Mouse (Mus musculus) liver, postnatal 0 days (tissue): ENCODE results near the gene Fam78b. TPM values are rescaled to one million over a fixed set of nuclear protein-coding genes. Genes with fewer than 3 reads are reported as not detected.

Experiments
- ATAC-seq: fragments of 200-750 bp; cut with Nextera tagmentation; 2 replicates; pipeline ENCODE4 v1.8.0; 2017; ENCODE audit warnings: mild to moderate bottlenecking, moderate library complexity
- DNase-seq: peaks from one replicate; pipeline ENCODE4 v3.0.0-alpha.2; 2016
- H3K27ac ChIP-seq: fragments of 300-500 bp; sonication (generic); 2 replicates; pipeline ENCODE4 v1.5.1; 2014; ENCODE audit warnings: antibody characterized with exemption, moderate library complexity, mild to moderate bottlenecking, low read depth
- H3K27me3 ChIP-seq: fragments of 300-500 bp; sonication (generic); 2 replicates; pipeline ENCODE4 v1.6.1; 2014; ENCODE audit warnings: low read length, control low read depth, mixed read lengths; ENCODE audit not compliant: insufficient read depth
- H3K36me3 ChIP-seq: fragments of 300-500 bp; sonication (generic); replicated peaks from 2 replicates; pipeline ENCODE4 v1.6.1; 2014; ENCODE audit warnings: mild to moderate bottlenecking, control low read depth, low read length, moderate library complexity, mixed read lengths; ENCODE audit not compliant: insufficient read depth
- H3K4me1 ChIP-seq: fragments of 300-500 bp; sonication (generic); 2 replicates; pipeline ENCODE4 v1.6.1; 2014; ENCODE audit warnings: antibody characterized with exemption, mild to moderate bottlenecking, control low read depth; ENCODE audit not compliant: insufficient read depth
- H3K4me2 ChIP-seq: fragments of 300-500 bp; sonication (generic); 2 replicates; pipeline ENCODE4 v1.6.1; 2014; ENCODE audit warnings: low read depth, mild to moderate bottlenecking, low read length, moderate library complexity, mixed read lengths
- H3K4me3 ChIP-seq: fragments of 300-500 bp; sonication (generic); 2 replicates; pipeline ENCODE4 v1.5.1; 2014; ENCODE audit warnings: low read depth, low read length
- H3K9ac ChIP-seq: fragments of 300-500 bp; sonication (generic); replicated peaks from 2 replicates; pipeline ENCODE4 v1.6.1; 2014; ENCODE audit warnings: mild to moderate bottlenecking, moderate library complexity
- H3K9me3 ChIP-seq: fragments of 300-500 bp; sonication (generic); 2 replicates; pipeline ENCODE4 v1.6.1; 2016; ENCODE audit warnings: mild to moderate bottlenecking, control low read depth, low read length, mixed read lengths
- CTCF ChIP-seq: sonication (generic); IDR thresholded peaks from 2 replicates; pipeline ENCODE4 v1.5.1; 2016; ENCODE audit warnings: antibody characterized with exemption, low read depth
- EP300 ChIP-seq: IDR thresholded peaks from 2 replicates; pipeline ENCODE4 v1.6.1; 2016; ENCODE audit warnings: antibody characterized with exemption, low read depth, mild to moderate bottlenecking
- WGBS: fragments of 180-500 bp; shearing (Covaris S2); extraction: QIAGEN DNeasy Blood & Tissue Kit; methylation state at CpG from one replicate; pipeline ENCODE4 v1.1.7; 2014; ENCODE audit not compliant: insufficient replicate concordance; 5-methylcytosine and 5-hydroxymethylcytosine counted together
- polyA plus RNA-seq: library from polyadenylated mRNA; unstranded; fragments of >200 nt; fragmentation: Nextera tagmentation; extraction: Ambion mirVana; gene quantifications from 2 replicates; pipeline ENCODE4 v1.2.1, GENCODE M21; 2015

The Fam78b gene
- polyA plus RNA-seq, 1 experiment from 2014 or later = 0.07 TPM

GRCm38 (mm10) chr1:167022001-167022424 is 20.8 kb downstream of the Fam78b start:
- no peak for TF ChIP-seq CTCF
- no peak for TF ChIP-seq EP300
- Histone ChIP-seq H3K4me3 (no peak overlapping the region), H3K4me2 (no peak overlapping the region), H3K9ac (no peak overlapping the region), H3K4me1 (no peaks in the 10 kb centered on the region), H3K27me3 (no peaks in the 10 kb centered on the region), H3K9me3 (no peaks in the 10 kb centered on the region), H3K36me3 (no peaks in the 10 kb centered on the region), H3K27ac (no peak overlapping the region)
- no peak for DNase-seq
- no peak for ATAC-seq
- WGBS = 57% methylated on average over 9 of the region's 9 CpGs

- no peak overlapping the region for H3K4me2 ChIP-seq
- peaks cover 3% of the 10 kb centered on the region; the same call in 1 of the 2 replicates for H3K9me3 ChIP-seq
- TF ChIP-seq CTCF = no peak
- TF ChIP-seq EP300 = no peak
- no peak for ATAC-seq
- no peak overlapping the region for H3K27ac ChIP-seq
- no peaks in the 10 kb centered on the region for H3K36me3 ChIP-seq
- H3K4me3 ChIP-seq = no peak overlapping the region
- no peaks in the 10 kb centered on the region for H3K4me1 ChIP-seq
- 59% methylated on average over 7 of the region's 8 CpGs for WGBS
- DNase-seq = no peak
- H3K27me3 ChIP-seq = no peaks in the 10 kb centered on the region
- H3K9ac ChIP-seq = no peak overlapping the region
These were observed 21.4 kb downstream of the Fam78b start for GRCm38 (mm10) chr1:167022541-167023121.

- no peak for DNase-seq
- Histone ChIP-seq H3K9ac (no peak overlapping the region), H3K4me1 (no peaks in the 10 kb centered on the region), H3K36me3 (no peaks in the 10 kb centered on the region), H3K9me3 (peaks cover 3% of the 10 kb centered on the region), H3K27ac (no peak overlapping the region), H3K27me3 (no peaks in the 10 kb centered on the region), H3K4me3 (no peak overlapping the region), H3K4me2 (no peak overlapping the region)
- TF ChIP-seq CTCF (no peak), EP300 (no peak)
- no peak for ATAC-seq
- 80% methylated on average over 11 of the region's 11 CpGs for WGBS
These were observed 22.6 kb downstream of the Fam78b start for GRCm38 (mm10) chr1:167023794-167024193.

GRCm38 (mm10) chr1:167024961-167025360 is 23.7 kb downstream of the Fam78b start:
- 61% methylated on average over 4 of the region's 4 CpGs for WGBS
- no peak overlapping the region for H3K27ac ChIP-seq
- TF ChIP-seq CTCF = no peak
- no peak for TF ChIP-seq EP300
- peaks cover 3% of the 10 kb centered on the region for H3K9me3 ChIP-seq
- no peak overlapping the region for H3K4me3 ChIP-seq
- H3K4me2 ChIP-seq = no peak overlapping the region
- no peaks in the 10 kb centered on the region for H3K4me1 ChIP-seq
- H3K36me3 ChIP-seq = no peaks in the 10 kb centered on the region
- no peak overlapping the region for H3K9ac ChIP-seq
- ATAC-seq (no peak), DNase-seq (no peak)
- H3K27me3 ChIP-seq = no peaks in the 10 kb centered on the region

- 73% methylated on average over 13 of the region's 13 CpGs for WGBS
These were observed 30.9 kb downstream of the Fam78b start for GRCm38 (mm10) chr1:167032046-167032648.

GRCm38 (mm10) chr1:167034435-167034834 is 33.2 kb downstream of the Fam78b start:
- no peaks in the 10 kb centered on the region for H3K4me1 ChIP-seq
- H3K4me2 ChIP-seq = no peak overlapping the region
- H3K27me3 ChIP-seq = no peaks in the 10 kb centered on the region
- DNase-seq = no peak
- no peak overlapping the region for H3K27ac ChIP-seq
- no peaks in the 10 kb centered on the region for H3K9me3 ChIP-seq
- ATAC-seq = no peak
- H3K4me3 ChIP-seq = no peak overlapping the region
- 82% methylated on average over 1 of the region's 1 CpGs for WGBS
- no peak overlapping the region for H3K9ac ChIP-seq
- TF ChIP-seq EP300 (no peak), CTCF (peak; percentile 38)
- no peaks in the 10 kb centered on the region for H3K36me3 ChIP-seq

More at GRCm38 (mm10) chr1:167032046-167032648, 30.9 kb downstream of the Fam78b start:
- Histone ChIP-seq H3K9me3 (peaks cover 3% of the 10 kb centered on the region), H3K27ac (no peak overlapping the region), H3K9ac (no peak overlapping the region), H3K27me3 (no peaks in the 10 kb centered on the region), H3K4me3 (no peak overlapping the region), H3K36me3 (no peaks in the 10 kb centered on the region), H3K4me1 (no peaks in the 10 kb centered on the region), H3K4me2 (no peak overlapping the region)
- ATAC-seq (no peak), DNase-seq (no peak)
- no peak for TF ChIP-seq EP300
- no peak for TF ChIP-seq CTCF
